Mouse (Mus musculus) forebrain, embryonic 12.5 days (tissue): ENCODE data around the gene Gm14214. TPM values are rescaled to one million over a fixed set of nuclear protein-coding genes. Genes with fewer than 3 reads are reported as not detected.
A peak's percentile ranks its signal among the peaks of the same experiment; 100 is the strongest.

Experiments used
- ATAC-seq: fragments of 200-750 bp; cut with Nextera tagmentation; 2 replicates; pipeline ENCODE4 v1.8.0; 2017; ENCODE audit warnings: moderate TSS enrichment; ENCODE audit not compliant: low FRiP score
- H3K27ac ChIP-seq: fragments of 300-500 bp; sonication (generic); 2 replicates; pipeline ENCODE4 v1.5.1; 2016; ENCODE audit warnings: mild to moderate bottlenecking
- H3K27me3 ChIP-seq: fragments of 300-500 bp; sonication (generic); 2 replicates; pipeline ENCODE4 v1.6.1; 2016; ENCODE audit warnings: mild to moderate bottlenecking
- H3K36me3 ChIP-seq: fragments of 300-500 bp; sonication (generic); replicated peaks from 2 replicates; pipeline ENCODE4 v1.6.1; 2016; ENCODE audit warnings: mild to moderate bottlenecking
- H3K4me1 ChIP-seq: fragments of 300-500 bp; sonication (generic); 2 replicates; pipeline ENCODE4 v1.6.1; 2016
- H3K4me2 ChIP-seq: fragments of 300-500 bp; sonication (generic); 2 replicates; pipeline ENCODE4 v1.6.1; 2016; ENCODE audit warnings: mild to moderate bottlenecking, moderate library complexity
- H3K4me3 ChIP-seq: fragments of 300-500 bp; sonication (generic); replicated peaks from 2 replicates; pipeline ENCODE4 v1.5.1; 2016; ENCODE audit warnings: mild to moderate bottlenecking
- H3K9ac ChIP-seq: fragments of 300-500 bp; sonication (generic); 2 replicates; pipeline ENCODE4 v1.6.1; 2016; ENCODE audit warnings: mild to moderate bottlenecking
- H3K9me3 ChIP-seq: fragments of 300-500 bp; sonication (generic); 2 replicates; pipeline ENCODE4 v1.6.1; 2016
- WGBS: fragments of 180-500 bp; shearing (Covaris S2); methylation state at CpG from one replicate; pipeline ENCODE4 v1.1.7; 2016; 5-methylcytosine and 5-hydroxymethylcytosine counted together
- polyA plus RNA-seq: library from polyadenylated mRNA; unstranded; fragments of >200 nt; fragmentation: Nextera tagmentation; extraction: Ambion mirVana; gene quantifications from 2 replicates; pipeline ENCODE4 v1.2.1, GENCODE M21; 2016

Gm14214 gene
- polyA plus RNA-seq, 1 experiment from 2014 or later: not detected

GRCm38 (mm10) chr2:154765554-154766008, 4.2 kb downstream of the Gm14214 start:
- no peak overlapping the region for H3K4me3 ChIP-seq
- H3K4me2 ChIP-seq: no peak overlapping the region
- 86% methylated on average over 8 of the region's 8 CpGs for WGBS

GRCm38 (mm10) chr2:154764828-154765497, 4.9 kb downstream of the Gm14214 start:
- Histone ChIP-seq H3K27ac (no peak overlapping the region), H3K4me2 (no peak overlapping the region), H3K4me3 (no peak overlapping the region), H3K9me3 (peaks cover 4% of the 10 kb centered on the region; the same call in 1 of the 2 replicates), H3K36me3 (no peaks in the 10 kb centered on the region), H3K27me3 (0 out of 2 replicates have a peak, but pooled peaks cover 3% of the 10 kb centered on the region), H3K9ac (no peak overlapping the region), H3K4me1 (no peaks in the 10 kb centered on the region)
- ATAC-seq: no peak
- 85% methylated on average over 9 of the region's 9 CpGs for WGBS

More at GRCm38 (mm10) chr2:154765554-154766008, 4.2 kb downstream of the Gm14214 start:
- no peaks in the 10 kb centered on the region for H3K4me1 ChIP-seq
- no peaks in the 10 kb centered on the region for H3K36me3 ChIP-seq
- no peak overlapping the region for H3K9ac ChIP-seq
- no peak for ATAC-seq
- peaks cover 4% of the 10 kb centered on the region; the same call in 1 of the 2 replicates for H3K9me3 ChIP-seq
- no peak overlapping the region for H3K27ac ChIP-seq
- no peaks in the 10 kb centered on the region for H3K27me3 ChIP-seq

- H3K4me3 ChIP-seq: no peak overlapping the region
- H3K9me3 ChIP-seq: peaks cover 4% of the 10 kb centered on the region; the same call in 1 of the 2 replicates
- H3K27ac ChIP-seq: no peak overlapping the region
- 0 out of 2 replicates have a peak, but pooled peaks cover 3% of the 10 kb centered on the region for H3K27me3 ChIP-seq
- no peak overlapping the region for H3K9ac ChIP-seq
- no peak overlapping the region for H3K4me2 ChIP-seq
- H3K4me1 ChIP-seq: no peaks in the 10 kb centered on the region
- 84% methylated on average over 3 of the region's 3 CpGs for WGBS
- no peaks in the 10 kb centered on the region for H3K36me3 ChIP-seq
- no peak for ATAC-seq
Observed at GRCm38 (mm10) chr2:154763226-154763625, 6.6 kb downstream of the Gm14214 start.

GRCm38 (mm10) chr2:154758454-154758853, 11.4 kb downstream of the Gm14214 start:
- no peak overlapping the region for H3K9ac ChIP-seq
- H3K4me3 ChIP-seq: no peak overlapping the region
- H3K4me1 ChIP-seq: no peaks in the 10 kb centered on the region
- peaks cover 4% of the 10 kb centered on the region; the same call in 1 of the 2 replicates for H3K9me3 ChIP-seq
- no peak overlapping the region for H3K4me2 ChIP-seq
- peaks cover 3% of the 10 kb centered on the region; the same call in 1 of the 2 replicates for H3K27me3 ChIP-seq
- no peaks in the 10 kb centered on the region for H3K36me3 ChIP-seq
- H3K27ac ChIP-seq: no peak overlapping the region
- WGBS: 90% methylated on average over 1 of the region's 1 CpGs
- ATAC-seq: no peak

GRCm38 (mm10) chr2:154757691-154758090, 12.1 kb downstream of the Gm14214 start:
- Histone ChIP-seq H3K27ac (no peak overlapping the region), H3K9me3 (peaks cover 4% of the 10 kb centered on the region; the same call in 1 of the 2 replicates), H3K4me3 (no peak overlapping the region), H3K36me3 (no peaks in the 10 kb centered on the region), H3K4me2 (no peak overlapping the region), H3K4me1 (no peaks in the 10 kb centered on the region), H3K27me3 (peaks cover 3% of the 10 kb centered on the region; the same call in 1 of the 2 replicates), H3K9ac (no peak overlapping the region)
- ATAC-seq: no peak
- WGBS: 87% methylated on average over 5 of the region's 5 CpGs

GRCm38 (mm10) chr2:154755791-154756190, 14.0 kb downstream of the Gm14214 start:
- H3K4me1 ChIP-seq: 0 out of 2 replicates have a peak, but pooled peaks cover 4% of the 10 kb centered on the region
- H3K9me3 ChIP-seq: peaks cover 2% of the 10 kb centered on the region; the same call in 1 of the 2 replicates
- H3K27ac ChIP-seq: no peak overlapping the region
- no peak overlapping the region for H3K9ac ChIP-seq
- no peak overlapping the region for H3K4me3 ChIP-seq
- H3K27me3 ChIP-seq: peaks cover 7% of the 10 kb centered on the region; the same call in 1 of the 2 replicates
- H3K36me3 ChIP-seq: no peaks in the 10 kb centered on the region
- no peak for ATAC-seq
- WGBS: 55% methylated on average over 6 of the region's 6 CpGs
- H3K4me2 ChIP-seq: no peak overlapping the region

GRCm38 (mm10) chr2:154754068-154754560, 15.7 kb downstream of the Gm14214 start:
- no peak overlapping the region for H3K27ac ChIP-seq
- no peak overlapping the region for H3K4me3 ChIP-seq
- peaks cover 13% of the 10 kb centered on the region for H3K4me1 ChIP-seq
- H3K36me3 ChIP-seq: no peaks in the 10 kb centered on the region
- no peak overlapping the region for H3K4me2 ChIP-seq
- no peak for ATAC-seq
- H3K9ac ChIP-seq: no peak overlapping the region
- 86% methylated on average over 2 of the region's 2 CpGs for WGBS
- no peaks in the 10 kb centered on the region for H3K9me3 ChIP-seq
- H3K27me3 ChIP-seq: peaks cover 4% of the 10 kb centered on the region; the same call in 1 of the 2 replicates

GRCm38 (mm10) chr2:154751924-154752323, 17.9 kb downstream of the Gm14214 start:
- no peak for ATAC-seq
- Histone ChIP-seq H3K4me1 (peaks cover 20% of the 10 kb centered on the region), H3K4me2 (no peak overlapping the region), H3K27ac (no peak overlapping the region), H3K9me3 (no peaks in the 10 kb centered on the region), H3K36me3 (no peaks in the 10 kb centered on the region), H3K4me3 (no peak overlapping the region), H3K9ac (no peak overlapping the region), H3K27me3 (peaks cover 4% of the 10 kb centered on the region; the same call in 1 of the 2 replicates)
- 45% methylated on average over 8 of the region's 8 CpGs for WGBS

GRCm38 (mm10) chr2:154749046-154750036, 20.5 kb downstream of the Gm14214 start:
- Histone ChIP-seq H3K27me3 (peaks cover 4% of the 10 kb centered on the region; the same call in 1 of the 2 replicates), H3K27ac (peak overlapping the region; percentile 67), H3K4me2 (peak overlapping the region; percentile 28), H3K9me3 (no peaks in the 10 kb centered on the region), H3K4me1 (peaks cover 20% of the 10 kb centered on the region), H3K4me3 (no peak overlapping the region), H3K36me3 (no peaks in the 10 kb centered on the region), H3K9ac (no peak overlapping the region)
- peak; percentile 70 for ATAC-seq
- WGBS: 28% methylated on average over 23 of the region's 23 CpGs

- H3K4me1 ChIP-seq: peaks cover 20% of the 10 kb centered on the region
- H3K4me3 ChIP-seq: no peak overlapping the region
- H3K27ac ChIP-seq: peak overlapping the region; percentile 67
- 82% methylated on average over 2 of the region's 2 CpGs for WGBS
- ATAC-seq: no peak
- H3K9ac ChIP-seq: no peak overlapping the region
- H3K9me3 ChIP-seq: no peaks in the 10 kb centered on the region
- peaks cover 4% of the 10 kb centered on the region; the same call in 1 of the 2 replicates for H3K27me3 ChIP-seq
- H3K36me3 ChIP-seq: no peaks in the 10 kb centered on the region
- no peak overlapping the region for H3K4me2 ChIP-seq
Observed at GRCm38 (mm10) chr2:154748383-154748782, 21.4 kb downstream of the Gm14214 start.

- Histone ChIP-seq H3K36me3 (no peaks in the 10 kb centered on the region), H3K27me3 (no peaks in the 10 kb centered on the region), H3K9me3 (no peaks in the 10 kb centered on the region), H3K4me1 (peaks cover 5% of the 10 kb centered on the region; the same call in 1 of the 2 replicates), H3K4me3 (no peak overlapping the region), H3K9ac (no peak overlapping the region), H3K4me2 (no peak overlapping the region), H3K27ac (no peak overlapping the region)
- WGBS: 76% methylated on average over 4 of the region's 4 CpGs
- ATAC-seq: no peak
Observed at GRCm38 (mm10) chr2:154743915-154744314, 25.9 kb downstream of the Gm14214 start.
